Mouse (Mus musculus): ENCODE results near the gene Miip. TPM values are rescaled to one million over a fixed set of nuclear protein-coding genes. Genes with fewer than 3 reads are reported as not detected.

Miip gene
- polyA plus RNA-seq, 1 experiment from 2014 or later, result 45.1 TPM

GRCm38 (mm10) chr4:147890341-147890740, 21.7 kb upstream of the Miip start:
- Histone ChIP-seq H3K9ac (no peak overlapping the region), H3K4me3 (no peak overlapping the region), H3K36me3 (peaks cover 93% of the 10 kb centered on the region), H3K4me2 (no peak overlapping the region), H3K9me3 (no peaks in the 10 kb centered on the region), H3K27me3 (no peaks in the 10 kb centered on the region), H3K27ac (replicated peaks) (no peak overlapping the region), H3K4me1 (replicated peaks) (0 out of 2 replicates have a peak, but pooled peaks cover 6% of the 10 kb centered on the region)
- 94% methylated on average over 6 of the region's 6 CpGs for WGBS
- no peak for ATAC-seq (ENCODE audit: low read depth)

GRCm38 (mm10) chr4:147888237-147888636, 19.6 kb upstream of the Miip start:
- Histone ChIP-seq H3K4me2 (no peak overlapping the region), H3K9ac (no peak overlapping the region), H3K4me1 (replicated peaks) (0 out of 2 replicates have a peak, but pooled peaks cover 6% of the 10 kb centered on the region), H3K4me3 (no peak overlapping the region), H3K36me3 (peaks cover 93% of the 10 kb centered on the region), H3K27me3 (no peaks in the 10 kb centered on the region), H3K9me3 (no peaks in the 10 kb centered on the region), H3K27ac (replicated peaks) (no peak overlapping the region)
- 87% methylated on average over 4 of the region's 4 CpGs for WGBS
- ATAC-seq (ENCODE audit: low read depth), result no peak

GRCm38 (mm10) chr4:147887277-147887676, 18.7 kb upstream of the Miip start:
- Histone ChIP-seq H3K4me1 (replicated peaks) (0 out of 2 replicates have a peak, but pooled peaks cover 5% of the 10 kb centered on the region), H3K9me3 (no peaks in the 10 kb centered on the region), H3K36me3 (peaks cover 95% of the 10 kb centered on the region), H3K4me3 (no peak overlapping the region), H3K4me2 (no peak overlapping the region), H3K27me3 (no peaks in the 10 kb centered on the region), H3K9ac (no peak overlapping the region), H3K27ac (replicated peaks) (no peak overlapping the region)
- no peak for ATAC-seq (ENCODE audit: low read depth)
- WGBS, result 91% methylated on average over 7 of the region's 7 CpGs

GRCm38 (mm10) chr4:147886158-147886557, 17.5 kb upstream of the Miip start:
- no peak overlapping the region for H3K4me2 ChIP-seq
- no peak overlapping the region for H3K27ac ChIP-seq (replicated peaks)
- peaks cover 95% of the 10 kb centered on the region for H3K36me3 ChIP-seq
- no peaks in the 10 kb centered on the region for H3K27me3 ChIP-seq
- no peak overlapping the region for H3K4me3 ChIP-seq
- H3K9me3 ChIP-seq, result no peaks in the 10 kb centered on the region
- H3K9ac ChIP-seq, result no peak overlapping the region
- no peaks in the 10 kb centered on the region for H3K4me1 ChIP-seq (replicated peaks)
- ATAC-seq (ENCODE audit: low read depth), result no peak
- WGBS, result 91% methylated on average over 12 of the region's 12 CpGs

- H3K9ac ChIP-seq, result no peak overlapping the region
- H3K9me3 ChIP-seq, result no peaks in the 10 kb centered on the region
- H3K4me3 ChIP-seq, result no peak overlapping the region
- ATAC-seq (ENCODE audit: low read depth), result no peak; the same call in 1 of the 2 replicates
- H3K27me3 ChIP-seq, result no peaks in the 10 kb centered on the region
- no peaks in the 10 kb centered on the region for H3K4me1 ChIP-seq (replicated peaks)
- 84% methylated on average over 3 of the region's 3 CpGs for WGBS
- H3K27ac ChIP-seq (replicated peaks), result no peak overlapping the region
- no peak overlapping the region for H3K4me2 ChIP-seq
- peaks cover 96% of the 10 kb centered on the region for H3K36me3 ChIP-seq
Observed at GRCm38 (mm10) chr4:147884138-147884537, 15.5 kb upstream of the Miip start.

DNA sequence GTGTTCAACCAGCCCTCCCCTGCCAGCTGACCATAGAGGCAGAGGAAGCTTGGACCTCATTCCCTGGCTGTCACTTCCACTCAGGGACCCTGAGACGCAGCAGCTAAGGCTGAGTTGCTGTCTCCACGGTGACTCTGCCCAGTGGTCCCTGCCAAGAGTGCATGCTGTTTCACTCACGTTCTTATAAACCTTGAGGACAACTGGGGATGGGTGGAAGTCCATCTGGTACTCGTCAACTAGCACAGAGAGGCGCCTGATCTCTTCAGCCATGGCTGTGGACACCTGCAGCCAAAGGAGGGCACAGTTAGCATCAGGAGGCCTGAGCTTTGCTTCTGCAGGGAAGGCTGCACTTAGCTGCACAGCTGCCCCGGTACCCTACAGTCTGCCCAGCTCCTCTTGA, 14.4 kb upstream of the Miip start:
- H3K4me3 ChIP-seq, result no peak overlapping the region
- peaks cover 96% of the 10 kb centered on the region for H3K36me3 ChIP-seq
- H3K27ac ChIP-seq (replicated peaks), result no peak overlapping the region
- WGBS, result 86% methylated on average over 6 of the region's 6 CpGs
- H3K4me2 ChIP-seq, result no peak overlapping the region
- ATAC-seq (ENCODE audit: low read depth), result no peak
- no peak overlapping the region for H3K9ac ChIP-seq
- no peaks in the 10 kb centered on the region for H3K4me1 ChIP-seq (replicated peaks)
- H3K27me3 ChIP-seq, result no peaks in the 10 kb centered on the region
- no peaks in the 10 kb centered on the region for H3K9me3 ChIP-seq

DNA sequence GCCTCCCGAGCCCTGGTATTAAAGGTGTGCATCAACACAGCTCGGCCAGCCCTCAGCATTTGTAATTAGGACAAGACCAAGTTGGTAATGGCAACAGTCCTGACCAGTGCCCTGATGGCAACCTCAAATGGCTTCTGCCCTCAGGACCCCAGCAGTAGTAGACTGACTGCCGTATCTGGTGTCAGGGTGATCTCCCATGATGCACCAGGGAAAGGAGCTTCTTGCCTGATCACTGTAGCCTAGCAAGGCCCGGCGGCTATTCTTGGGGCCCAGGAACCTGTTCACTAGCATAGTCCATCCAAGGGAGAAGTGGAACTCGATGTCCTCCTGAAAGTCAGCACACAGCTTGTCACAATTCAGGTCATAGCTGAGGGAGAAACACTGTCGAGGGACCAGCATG, 13.2 kb upstream of the Miip start:
- Histone ChIP-seq H3K36me3 (peaks cover 95% of the 10 kb centered on the region), H3K4me3 (no peak overlapping the region), H3K4me1 (replicated peaks) (no peaks in the 10 kb centered on the region), H3K9me3 (no peaks in the 10 kb centered on the region), H3K9ac (no peak overlapping the region), H3K4me2 (no peak overlapping the region), H3K27ac (replicated peaks) (no peak overlapping the region), H3K27me3 (no peaks in the 10 kb centered on the region)
- no peak for ATAC-seq (ENCODE audit: low read depth)
- 94% methylated on average over 7 of the region's 7 CpGs for WGBS

DNA sequence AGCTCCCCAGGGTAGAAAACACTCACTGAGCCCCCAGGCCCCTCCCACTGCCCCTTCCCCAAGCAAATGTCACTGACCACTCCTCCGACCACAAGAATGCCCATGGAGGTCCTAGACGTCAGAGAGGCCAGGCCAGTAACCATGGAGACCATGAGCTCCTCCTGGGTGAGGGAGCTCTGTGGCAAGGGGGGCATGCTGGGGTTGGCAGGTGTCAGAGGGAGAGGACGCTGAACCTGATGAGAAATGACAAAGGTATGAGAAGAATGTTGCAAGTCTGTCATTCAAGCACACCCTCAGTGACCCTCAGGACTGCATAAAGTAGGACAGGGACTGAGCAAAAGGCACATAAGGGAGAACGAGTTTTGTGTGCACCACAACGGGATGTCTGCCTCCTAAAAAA, 11.2 kb upstream of the Miip start:
- Histone ChIP-seq H3K4me1 (replicated peaks) (no peaks in the 10 kb centered on the region), H3K27ac (replicated peaks) (no peak overlapping the region), H3K9me3 (no peaks in the 10 kb centered on the region), H3K27me3 (no peaks in the 10 kb centered on the region), H3K4me3 (no peak overlapping the region), H3K36me3 (peaks cover 95% of the 10 kb centered on the region), H3K4me2 (no peak overlapping the region), H3K9ac (no peak overlapping the region)
- no peak for ATAC-seq (ENCODE audit: low read depth)
- WGBS, result 59% methylated on average over 5 of the region's 5 CpGs

DNA sequence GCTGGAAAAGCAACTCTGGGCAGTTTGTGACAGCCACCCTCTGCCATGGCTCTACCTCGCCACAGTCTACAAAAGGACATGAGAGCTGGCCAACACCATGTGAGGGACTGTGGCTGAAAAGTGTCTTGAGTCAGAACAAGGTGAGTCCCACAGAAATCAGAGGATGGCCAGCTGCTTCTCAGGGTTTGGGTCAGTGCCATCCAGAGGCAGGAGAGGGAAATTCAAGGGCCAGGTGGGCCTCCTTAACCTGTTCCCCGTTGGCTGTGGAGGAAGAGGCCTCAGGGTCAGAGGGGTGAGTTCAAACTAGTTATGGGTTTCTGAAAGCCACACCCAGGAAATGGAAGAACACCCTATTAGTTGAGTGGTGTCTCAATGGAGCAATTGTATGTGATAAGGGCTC, 10.8 kb upstream of the Miip start:
- Histone ChIP-seq H3K27me3 (no peaks in the 10 kb centered on the region), H3K9ac (no peak overlapping the region), H3K9me3 (no peaks in the 10 kb centered on the region), H3K27ac (replicated peaks) (no peak overlapping the region), H3K36me3 (peaks cover 96% of the 10 kb centered on the region), H3K4me2 (no peak overlapping the region), H3K4me1 (replicated peaks) (no peaks in the 10 kb centered on the region), H3K4me3 (no peak overlapping the region)
- 72% methylated on average over 2 of the region's 2 CpGs for WGBS
- ATAC-seq (ENCODE audit: low read depth), result no peak

DNA sequence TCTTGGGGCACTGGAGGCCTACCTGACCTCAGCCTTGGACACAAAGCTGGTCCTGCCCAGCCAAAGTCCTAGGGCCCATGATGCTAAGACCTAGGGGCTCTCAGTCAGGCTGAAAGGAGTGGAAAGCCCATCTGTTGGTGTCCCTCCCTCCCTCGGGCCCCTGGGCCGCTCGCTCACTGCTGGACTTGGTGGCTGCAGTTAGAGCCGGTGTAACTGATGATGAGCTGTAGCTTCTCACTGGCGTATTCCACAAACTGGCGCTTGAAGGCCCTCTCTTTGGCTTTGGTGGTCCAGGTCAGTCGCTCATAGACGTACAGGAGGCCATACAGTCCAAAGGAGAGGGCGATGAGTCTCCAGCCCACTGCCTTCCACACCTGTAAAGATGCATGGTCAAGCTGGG, 9.9 kb upstream of the Miip start:
- Histone ChIP-seq H3K27me3 (no peaks in the 10 kb centered on the region), H3K9me3 (no peaks in the 10 kb centered on the region), H3K9ac (no peak overlapping the region), H3K36me3 (peaks cover 96% of the 10 kb centered on the region), H3K4me2 (no peak overlapping the region), H3K4me3 (no peak overlapping the region), H3K27ac (replicated peaks) (no peak overlapping the region), H3K4me1 (replicated peaks) (no peaks in the 10 kb centered on the region)
- ATAC-seq (ENCODE audit: low read depth), result no peak
- WGBS, result 93% methylated on average over 9 of the region's 9 CpGs

DNA sequence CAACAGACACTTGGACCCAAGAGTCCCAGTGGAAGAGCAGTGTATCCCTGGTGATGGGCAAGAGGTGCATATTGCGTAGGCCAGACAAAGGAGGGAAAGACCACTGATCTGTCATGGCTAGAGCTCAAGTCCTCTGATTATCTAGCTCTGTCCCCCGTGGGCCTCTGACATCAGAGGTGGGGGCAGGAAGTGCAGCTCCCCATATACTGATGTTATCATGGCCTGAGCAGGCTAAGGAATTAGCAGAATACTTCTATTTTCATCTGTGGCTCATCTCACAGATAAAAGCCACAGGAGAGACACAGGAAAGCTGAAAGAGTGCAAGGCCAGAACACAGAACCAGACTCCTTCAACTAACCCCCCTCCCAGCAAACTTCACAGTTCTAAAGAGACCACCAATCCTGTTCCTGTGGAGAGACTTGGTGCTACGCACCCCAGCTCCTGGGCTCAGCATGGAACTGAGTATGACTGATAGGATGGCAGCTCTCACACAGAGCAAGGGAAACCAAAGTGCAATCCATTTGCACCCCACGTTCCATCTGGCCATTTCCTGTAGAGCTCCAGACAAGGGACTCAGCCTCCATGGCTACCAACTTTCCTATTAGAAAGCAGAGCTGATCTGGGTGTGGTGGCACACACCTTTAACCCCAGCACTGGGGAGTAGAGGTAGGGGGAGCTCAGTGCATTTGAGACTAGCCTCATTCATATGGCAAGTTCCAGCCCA, 7.4 kb upstream of the Miip start:
- Histone ChIP-seq H3K4me2 (no peak overlapping the region), H3K9ac (no peak overlapping the region), H3K36me3 (peaks cover 94% of the 10 kb centered on the region), H3K4me1 (replicated peaks) (no peaks in the 10 kb centered on the region), H3K27ac (replicated peaks) (no peak overlapping the region), H3K4me3 (no peak overlapping the region), H3K27me3 (no peaks in the 10 kb centered on the region), H3K9me3 (no peaks in the 10 kb centered on the region)
- WGBS, result 87% methylated on average over 4 of the region's 4 CpGs
- no peak for ATAC-seq (ENCODE audit: low read depth)

DNA sequence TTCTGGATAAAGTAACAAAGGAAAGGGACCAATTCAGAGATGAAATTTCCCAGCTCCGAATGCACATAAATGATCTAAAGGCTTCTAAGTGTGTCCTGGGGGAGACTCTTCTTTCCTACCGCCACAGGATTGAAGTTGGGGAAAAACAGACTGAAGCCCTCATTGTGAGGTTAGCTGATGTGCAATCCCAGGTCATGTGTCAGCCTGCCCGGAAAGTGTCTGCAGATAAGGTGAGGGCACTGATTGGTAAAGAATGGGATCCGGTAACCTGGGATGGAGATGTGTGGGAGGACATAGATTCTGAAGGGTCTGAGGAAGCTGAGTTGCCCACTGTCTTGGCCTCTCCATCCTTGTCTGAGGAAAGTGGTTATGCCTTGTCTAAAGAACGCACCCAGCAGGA, 622 bp upstream of the Miip start:
- H3K36me3 ChIP-seq, result peaks cover 50% of the 10 kb centered on the region
- 12% methylated on average over 5 of the region's 5 CpGs for WGBS
- H3K9ac ChIP-seq, result peak overlapping the region; percentile 66
- no peaks in the 10 kb centered on the region for H3K27me3 ChIP-seq
- peak overlapping the region; percentile 70 for H3K4me3 ChIP-seq
- peak overlapping the region; percentile 29; the same call in 1 of the 2 replicates for H3K27ac ChIP-seq (replicated peaks)
- no peaks in the 10 kb centered on the region for H3K9me3 ChIP-seq
- ATAC-seq (ENCODE audit: low read depth), result no peak
- H3K4me1 ChIP-seq (replicated peaks), result peaks cover 26% of the 10 kb centered on the region
- H3K4me2 ChIP-seq, result peak overlapping the region; percentile 92

Measured in neural tube, embryonic 13.5 days (tissue).